Mouse (Mus musculus): ENCODE measurements around the gene Gpr180.

DNA sequence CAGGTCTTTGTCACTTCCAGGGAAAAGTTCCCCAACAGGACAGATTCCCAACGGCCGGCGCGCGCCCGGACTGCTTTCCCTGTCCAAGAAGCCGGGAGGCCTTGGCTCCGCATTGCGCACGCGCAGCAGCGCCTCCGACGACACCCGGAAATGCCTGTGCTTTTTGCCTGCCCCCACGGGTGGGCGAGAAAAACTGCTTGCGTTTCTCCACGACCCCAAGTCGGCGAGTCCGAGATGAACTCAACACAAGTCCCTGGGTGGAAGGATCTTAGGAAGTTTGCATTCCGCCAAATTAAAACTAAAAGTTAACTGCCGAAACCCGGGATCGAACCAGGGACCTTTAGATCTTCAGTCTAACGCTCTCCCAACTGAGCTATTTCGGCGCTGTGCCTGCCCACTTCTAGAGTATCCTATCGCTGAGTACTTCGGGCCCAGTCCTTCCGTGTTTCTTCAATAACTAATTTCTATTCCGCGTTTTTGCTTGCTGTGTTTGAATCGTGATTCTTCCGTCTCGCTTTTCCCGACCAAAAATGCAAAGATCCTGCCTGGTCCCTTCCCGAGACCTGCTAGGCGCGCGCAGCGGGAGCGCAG, 47.6 kb upstream of the Gpr180 start:
- TF ChIP-seq EP300 (IDR thresholded peaks at IDR 0.05; ENCODE audit: low read depth) = no peak
- TF ChIP-seq CTCF (IDR thresholded peaks at IDR 0.05; ENCODE audit: low read depth) = no peak

All from liver, postnatal 0 days (tissue).